Mouse (Mus musculus): ENCODE results near the gene Samd4. TPM values are rescaled to one million over a fixed set of nuclear protein-coding genes. Genes with fewer than 3 reads are reported as not detected.
A peak's percentile ranks its signal among the peaks of the same experiment; 100 is the strongest.

Samd4 gene
- total RNA-seq, 2 experiments from 2014 or later = 39.4 to 46.3 TPM

GRCm38 (mm10) chr14:46955574-46956043, 73.0 kb downstream of the Samd4 start:
- DNase-seq = no peak

- DNase-seq = no peak
Observed at GRCm38 (mm10) chr14:46956121-46956520, 73.5 kb downstream of the Samd4 start.

GRCm38 (mm10) chr14:46959166-46959721, 76.6 kb downstream of the Samd4 start:
- no peak for DNase-seq

DNA sequence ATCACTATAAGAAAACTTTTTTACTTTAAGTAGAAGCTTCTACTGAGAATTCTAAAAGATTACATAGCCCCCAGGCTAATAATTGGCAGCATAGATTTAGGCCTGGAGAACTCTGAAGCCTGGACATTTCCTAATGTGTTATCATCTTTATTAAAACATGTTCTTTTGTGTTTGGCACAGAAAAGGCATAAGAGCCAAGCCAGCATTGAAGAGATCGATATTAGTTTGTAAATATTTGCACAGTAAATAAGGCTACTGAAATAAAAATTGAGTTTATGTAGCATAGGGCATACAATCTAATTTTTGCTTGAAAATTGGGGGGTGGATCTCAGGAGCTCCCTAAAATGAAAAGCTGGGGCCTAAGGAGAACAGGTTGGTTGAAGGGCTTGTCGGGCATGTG, 77.2 kb downstream of the Samd4 start:
- DNase-seq = no peak

DNA sequence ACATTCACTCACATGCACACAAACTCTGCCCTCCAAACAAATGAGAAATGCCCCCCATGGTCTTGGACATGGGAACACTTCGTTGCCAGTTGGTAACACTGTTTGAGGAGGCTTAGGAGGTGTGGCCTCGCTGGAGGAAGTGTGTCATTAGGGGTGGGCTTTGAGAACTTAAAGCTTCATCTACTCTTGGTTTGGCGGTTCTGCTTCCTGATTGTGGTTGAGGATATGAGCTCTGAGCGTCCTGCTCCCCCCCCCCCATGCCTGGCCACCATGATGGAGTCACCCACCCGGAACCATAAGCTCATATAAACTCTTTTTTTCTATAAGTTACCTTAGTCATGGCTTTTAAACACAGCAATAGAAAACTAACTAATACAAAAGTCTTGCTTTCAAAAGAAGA, 80.2 kb downstream of the Samd4 start:
- no peak for DNase-seq

GRCm38 (mm10) chr14:46964074-46964872, 81.6 kb downstream of the Samd4 start:
- DNase-seq = no peak

DNA sequence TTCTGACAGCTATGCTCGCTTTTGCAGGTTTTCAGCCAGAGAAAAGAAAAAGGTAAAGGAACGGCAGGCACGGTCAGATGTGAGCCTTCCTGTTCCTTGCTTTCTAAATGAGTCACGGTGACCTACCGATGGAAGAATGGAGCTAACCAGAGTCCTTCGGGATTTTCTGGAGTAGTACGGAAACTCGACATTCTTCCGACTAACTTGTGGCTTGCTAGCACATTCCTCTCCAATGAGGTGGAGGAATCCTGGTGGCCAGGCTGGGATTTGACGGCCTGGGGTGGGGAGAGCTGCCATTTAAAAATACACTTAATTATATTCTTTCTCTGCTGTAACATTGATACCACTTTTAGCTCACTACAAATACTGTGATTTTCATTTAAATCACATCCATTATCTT, 83.6 kb downstream of the Samd4 start:
- peak; percentile 23 for DNase-seq

DNA sequence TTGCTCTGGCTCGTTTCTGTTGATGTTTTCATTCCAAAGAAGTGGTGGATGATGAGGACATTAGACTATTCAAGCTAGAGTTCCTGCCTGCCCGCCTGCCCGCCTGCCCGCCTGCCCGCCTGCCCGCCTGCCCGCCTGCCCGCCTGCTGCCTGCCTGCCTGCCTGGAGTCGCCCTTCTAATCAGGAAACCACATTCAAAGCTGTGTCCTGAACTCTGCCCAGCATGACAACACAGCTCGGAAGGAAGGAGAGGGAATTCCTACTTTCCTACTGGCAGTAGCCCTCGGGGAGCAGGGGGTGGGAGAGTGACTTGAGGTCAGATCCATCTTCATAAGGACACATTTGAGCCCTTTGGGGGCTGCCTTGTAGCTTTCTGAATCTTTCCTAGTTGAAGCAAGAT, 85.4 kb downstream of the Samd4 start:
- no peak for DNase-seq

DNA sequence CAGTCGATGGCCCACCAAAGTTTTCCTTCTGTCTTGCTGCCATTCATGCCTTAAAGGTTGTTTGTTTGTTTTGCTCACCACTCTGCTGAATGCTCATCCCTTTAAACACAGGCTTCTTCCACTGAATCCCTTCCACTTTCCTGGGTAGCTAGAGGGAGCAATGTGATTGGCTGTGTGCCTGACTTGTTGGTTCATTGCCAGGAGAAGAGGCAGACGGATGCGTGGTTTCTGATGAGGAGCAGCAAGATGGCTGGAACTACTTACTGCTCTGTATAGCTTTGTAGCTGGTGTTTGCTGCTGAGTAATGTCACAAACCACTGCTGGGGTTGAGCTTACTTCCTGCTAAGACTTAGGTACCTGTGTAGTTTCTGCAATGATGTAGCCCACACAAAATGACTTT, 88.0 kb downstream of the Samd4 start:
- DNase-seq = peak; percentile 58

- no peak for DNase-seq
Observed at GRCm38 (mm10) chr14:46971802-46972201, 89.1 kb downstream of the Samd4 start.

GRCm38 (mm10) chr14:46974874-46975273, 92.2 kb downstream of the Samd4 start:
- no peak for DNase-seq

- DNase-seq = no peak
Observed at GRCm38 (mm10) chr14:46975969-46976368, 93.3 kb downstream of the Samd4 start.

DNA sequence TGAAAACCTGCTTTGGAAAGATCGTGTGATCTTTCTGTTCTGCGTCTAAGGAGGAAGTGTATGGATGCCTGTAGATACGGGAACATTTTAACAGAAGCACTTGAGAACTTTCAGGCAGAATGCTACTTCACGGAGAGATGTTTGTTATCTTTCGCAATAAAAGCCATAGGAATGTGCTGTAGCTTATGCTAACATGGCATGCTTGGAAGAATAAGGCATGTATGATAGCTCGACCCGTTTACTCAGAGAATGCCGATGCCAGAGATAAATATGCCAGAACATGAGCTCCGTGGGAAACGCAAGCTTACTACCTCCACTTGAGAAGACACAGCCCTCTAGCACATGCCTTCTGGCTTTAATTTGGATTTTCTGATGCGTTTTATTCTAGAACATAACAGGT, 94.1 kb downstream of the Samd4 start:
- no peak for DNase-seq

GRCm38 (mm10) chr14:46977660-46978059, 95.0 kb downstream of the Samd4 start:
- no peak for DNase-seq

DNA sequence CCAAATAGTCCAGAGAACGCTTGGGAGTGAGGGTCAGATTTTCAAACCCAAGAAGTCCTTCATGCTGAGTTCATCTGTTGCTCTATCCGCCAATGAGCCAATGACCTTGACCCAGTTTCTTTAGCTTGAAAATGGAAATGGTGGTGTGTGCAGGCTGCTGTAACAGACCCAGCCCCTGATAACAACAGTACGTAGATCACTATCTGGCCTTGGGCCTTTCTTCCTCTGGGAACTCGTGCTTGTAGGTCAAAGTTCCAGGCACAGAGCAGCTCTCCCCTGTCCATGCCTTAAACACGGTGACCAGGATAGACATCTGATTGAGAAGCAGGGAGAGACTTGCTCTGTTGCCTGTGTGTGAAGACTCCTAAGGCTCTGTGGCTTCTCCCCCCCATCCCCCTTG, 96.5 kb downstream of the Samd4 start:
- DNase-seq = no peak

- DNase-seq = no peak
Observed at GRCm38 (mm10) chr14:46980736-46981438, 98.2 kb downstream of the Samd4 start.

- no peak for DNase-seq
Observed at GRCm38 (mm10) chr14:46982106-46982505, 99.5 kb downstream of the Samd4 start.

GRCm38 (mm10) chr14:46984542-46985125, 102.0 kb downstream of the Samd4 start:
- DNase-seq = no peak

DNA sequence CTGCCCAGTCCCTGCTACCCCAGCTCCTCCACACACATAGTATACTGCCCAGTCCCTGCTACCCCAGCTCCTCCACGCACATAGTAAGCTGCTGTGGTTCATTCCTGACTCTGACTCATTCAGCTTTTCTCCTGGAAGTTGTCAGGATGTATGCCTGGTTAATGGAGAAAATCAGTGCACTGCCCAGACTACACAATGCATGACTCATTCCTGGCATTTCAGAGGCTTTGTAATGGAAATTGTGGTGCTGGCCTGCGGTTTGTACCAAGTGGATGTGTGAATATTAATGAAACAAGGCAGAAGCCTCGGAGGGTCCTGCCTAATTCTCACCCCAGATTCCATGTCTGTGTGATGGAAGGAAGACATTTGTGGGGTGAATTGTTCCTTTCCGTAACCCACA, 107.0 kb downstream of the Samd4 start:
- DNase-seq = no peak

GRCm38 (mm10) chr14:46990450-46990849, 107.8 kb downstream of the Samd4 start:
- no peak for DNase-seq

DNA sequence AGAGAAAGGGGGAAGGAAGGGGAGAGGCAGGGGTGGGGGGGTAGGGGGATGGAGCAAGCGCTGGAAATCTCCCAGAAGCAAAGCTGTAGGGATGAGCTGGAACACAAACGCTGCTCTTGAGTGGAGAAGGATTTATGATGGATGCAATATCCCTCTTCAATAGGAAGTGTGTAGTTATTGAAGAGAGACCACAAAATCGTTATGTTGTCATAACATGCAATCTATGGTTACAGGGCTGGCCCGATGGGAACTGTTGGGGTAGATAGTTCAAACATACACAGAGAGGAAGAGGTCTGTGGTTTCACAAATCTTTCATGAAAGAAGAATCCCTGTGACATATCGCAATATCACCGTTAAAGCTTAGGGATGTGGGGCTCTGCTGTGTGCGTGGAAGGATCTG, 112.0 kb downstream of the Samd4 start:
- no peak for DNase-seq

GRCm38 (mm10) chr14:46999321-47000025, 116.8 kb downstream of the Samd4 start:
- no peak for DNase-seq
